Mouse (Mus musculus) CH12.LX (cell line): ENCODE results near the gene Cdh4.

Experiments used
- CHD2 ChIP-seq: IDR thresholded peaks from 2 replicates; pipeline ENCODE4 v1.6.1; 2011; ENCODE audit warnings: low read length, improper control_type of control experiment
- CTCF ChIP-seq, 2 experiments: IDR thresholded peaks in 1 of 2; conservative IDR thresholded peaks in 1 of 2; 2 replicates each; pipeline ENCODE4 v1.5.1; 2011 to 2012; ENCODE audit warnings: low read depth in 2 of 2, low read length in 2 of 2, improper control_type of control experiment in 1 of 2, inconsistent platforms in 1 of 2, mild to moderate bottlenecking in 1 of 2, moderate library complexity in 1 of 2
- HCFC1 ChIP-seq: IDR thresholded peaks from 2 replicates; pipeline ENCODE4 v1.6.1; 2012; ENCODE audit warnings: low read depth, mild to moderate bottlenecking, inconsistent platforms, low read length, improper control_type of control experiment
- KAT2A ChIP-seq: IDR thresholded peaks from 2 replicates; pipeline ENCODE4 v1.6.1; 2012; ENCODE audit warnings: low read length, improper control_type of control experiment, inconsistent platforms; ENCODE audit not compliant: insufficient replicate concordance
- MYC ChIP-seq: IDR thresholded peaks from 2 replicates; pipeline ENCODE4 v1.6.1; 2011; ENCODE audit warnings: low read depth, mild to moderate bottlenecking, improper control_type of control experiment, low read length
- NELFE ChIP-seq: IDR thresholded peaks from 2 replicates; pipeline ENCODE4 v1.6.1; 2011; ENCODE audit warnings: low read depth, low read length, improper control_type of control experiment
- ZC3H11A ChIP-seq: IDR thresholded peaks from 2 replicates; pipeline ENCODE4 v1.6.1; 2012; ENCODE audit warnings: low read depth, mild to moderate bottlenecking, inconsistent platforms, low read length, improper control_type of control experiment

DNA sequence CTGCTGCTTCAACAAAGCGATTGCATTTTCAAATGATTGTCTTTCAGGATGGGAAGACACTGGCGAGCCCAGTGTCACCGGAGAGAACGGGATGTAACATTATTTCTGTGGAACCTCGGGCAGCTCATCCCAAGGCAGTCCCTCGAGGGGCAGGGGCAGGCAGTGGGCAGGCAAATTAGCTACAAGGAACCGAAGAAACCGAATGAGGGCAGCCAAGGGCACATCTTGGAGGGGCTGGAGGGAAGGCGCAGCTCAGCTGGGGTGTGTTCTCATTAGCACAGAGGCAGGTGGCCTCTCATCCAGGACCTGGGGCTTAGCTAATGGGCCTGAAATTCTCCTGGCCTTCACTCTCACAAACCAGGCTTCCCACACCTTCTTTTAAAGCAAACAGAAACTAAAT, 407.5 kb downstream of the Cdh4 start:
- TF ChIP-seq CHD2 = no peak
- no peak for TF ChIP-seq ZC3H11A
- no peak for TF ChIP-seq HCFC1
- no peak for TF ChIP-seq CTCF (conservative IDR thresholded peaks at IDR 0.05 in 1 of 2, IDR thresholded peaks at IDR 0.05 in 1 of 2; ENCODE audit: low read depth in 2 of 2, low read length in 2 of 2)
- no peak for TF ChIP-seq NELFE
- TF ChIP-seq KAT2A = no peak
- TF ChIP-seq MYC = no peak
